Mouse (Mus musculus): ENCODE results near the gene Lrp6.

- TF ChIP-seq CTCF (IDR thresholded peaks at IDR 0.05; ENCODE audit: low read depth): no peak
- no peak for TF ChIP-seq EP300 (IDR thresholded peaks at IDR 0.05; ENCODE audit: low read depth)
Observed at GRCm38 (mm10) chr6:134606540-134606939, 39.8 kb upstream of the Lrp6 start.

Data from heart, postnatal 0 days (tissue).